Mouse (Mus musculus): ENCODE measurements around the gene Dock4.

Dock4 gene

GRCm38 (mm10) chr12:40789379-40790361 is 343.9 kb downstream of the Dock4 start:
- DNase-seq: no peak

- no peak for DNase-seq
Measured at GRCm38 (mm10) chr12:40791221-40791620, 345.5 kb downstream of the Dock4 start.

- DNase-seq: no peak
Measured at GRCm38 (mm10) chr12:40792184-40792650, 346.5 kb downstream of the Dock4 start.

GRCm38 (mm10) chr12:40794066-40794465 is 348.3 kb downstream of the Dock4 start:
- no peak for DNase-seq

- DNase-seq: no peak
Measured at GRCm38 (mm10) chr12:40794756-40795155, 349.0 kb downstream of the Dock4 start.

GRCm38 (mm10) chr12:40795768-40796167 is 350.0 kb downstream of the Dock4 start:
- no peak for DNase-seq

GRCm38 (mm10) chr12:40796813-40797491 is 351.2 kb downstream of the Dock4 start:
- DNase-seq: no peak

- DNase-seq: no peak
Measured at GRCm38 (mm10) chr12:40797561-40798343, 352.0 kb downstream of the Dock4 start.

- no peak for DNase-seq
Measured at GRCm38 (mm10) chr12:40798344-40799017, 352.7 kb downstream of the Dock4 start.

- no peak for DNase-seq
Measured at GRCm38 (mm10) chr12:40801456-40801855, 355.7 kb downstream of the Dock4 start.

GRCm38 (mm10) chr12:40805257-40805656 is 359.5 kb downstream of the Dock4 start:
- no peak for DNase-seq

GRCm38 (mm10) chr12:40807916-40808315 is 362.2 kb downstream of the Dock4 start:
- no peak for DNase-seq

- DNase-seq: no peak
Measured at GRCm38 (mm10) chr12:40813474-40813873, 367.7 kb downstream of the Dock4 start.

GRCm38 (mm10) chr12:40814659-40815363 is 369.1 kb downstream of the Dock4 start:
- DNase-seq: no peak

- DNase-seq: no peak
Measured at GRCm38 (mm10) chr12:40818046-40818708, 372.4 kb downstream of the Dock4 start.

- DNase-seq: no peak
Measured at GRCm38 (mm10) chr12:40823631-40824030, 377.9 kb downstream of the Dock4 start.

- DNase-seq: no peak
Measured at GRCm38 (mm10) chr12:40824251-40824650, 378.5 kb downstream of the Dock4 start.

GRCm38 (mm10) chr12:40825935-40826460 is 380.2 kb downstream of the Dock4 start:
- DNase-seq: no peak

GRCm38 (mm10) chr12:40826491-40826890 is 380.7 kb downstream of the Dock4 start:
- no peak for DNase-seq

- no peak for DNase-seq
Measured at GRCm38 (mm10) chr12:40828025-40828424, 382.3 kb downstream of the Dock4 start.

- DNase-seq: no peak
Measured at GRCm38 (mm10) chr12:40829269-40829668, 383.5 kb downstream of the Dock4 start.

All from thymus, postnatal 36 days (tissue).